24 mouse cellular contexts compared by ENCODE assay signal in the genomic region with DNA sequence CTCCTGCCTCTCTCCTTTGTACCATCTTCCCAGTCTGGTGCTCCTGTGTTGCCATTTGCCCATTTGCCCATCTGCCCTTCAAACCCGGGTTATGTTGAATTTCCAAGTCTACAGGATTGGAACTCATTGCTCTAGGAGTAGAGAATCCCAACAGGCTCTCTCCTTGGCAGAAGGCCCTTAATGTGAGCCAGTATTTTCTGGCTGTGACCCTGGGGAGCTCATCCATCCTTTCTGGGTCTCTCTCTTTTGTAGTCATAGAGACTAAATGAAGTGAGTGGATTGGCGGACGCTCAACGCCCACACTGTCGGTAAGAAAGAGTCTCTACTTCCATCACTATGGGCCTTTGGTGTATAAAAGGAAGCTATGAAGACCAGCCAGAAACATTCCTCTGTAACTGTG. TPM values are rescaled to one million over a fixed set of nuclear protein-coding genes. Genes with fewer than 3 reads are reported as not detected.
DNase-seq lines count a peak whose midpoint lies in the region; ATAC-seq and TF ChIP-seq lines count a peak whose summit lies in the region.
"Had no signal": no experiment of that assay in that cellular context is flagged by ENCODE, and none has a peak within 500 bp of the region (broad histone marks: within the 10 kb centered on the region; RNA-seq: fewer than 3 reads in every experiment).

No protein-coding gene starts in this region.

- TF ChIP-seq CTCF in forebrain, postnatal 0 days (IDR thresholded peaks at IDR 0.05; ENCODE audit: low read depth) = no peak

- WGBS in forebrain, postnatal 0 days = 80% methylated on average over 5 of the region's 5 CpGs
- WGBS in forebrain, embryonic 16.5 days = 82% methylated on average over 5 of the region's 5 CpGs
- 75% methylated on average over 5 of the region's 5 CpGs for WGBS in lung, embryonic 16.5 days
- 89% methylated on average over 5 of the region's 5 CpGs for WGBS in midbrain, embryonic 11.5 days
- WGBS in midbrain, embryonic 15.5 days = 94% methylated on average over 5 of the region's 5 CpGs

- peak; percentile 38; the same call in 1 of the 2 replicates for ATAC-seq in forebrain, postnatal 0 days
- no peak for ATAC-seq in forebrain, embryonic 16.5 days
- ATAC-seq in lung, embryonic 16.5 days (ENCODE audit: low read depth) = 0 out of 2 replicates have a peak, but pooled peaks have one; percentile 12
- no peak for ATAC-seq in midbrain, embryonic 11.5 days (ENCODE audit: low FRiP score)
- no peak for ATAC-seq in midbrain, embryonic 15.5 days (replicated peaks)
- ATAC-seq: activated CD4-positive, CD25-positive, alpha-beta regulatory T cell, adult 4 months; CD4-positive, CD25-positive, alpha-beta regulatory T cell, adult 4 months; Patski had no signal

- no peaks in the 10 kb centered on the region for H3K27me3 ChIP-seq in forebrain, postnatal 0 days (ENCODE audit: insufficient read depth, low read length)
- H3K27me3 ChIP-seq in forebrain, embryonic 16.5 days (replicated peaks; ENCODE audit: control insufficient read depth, insufficient read depth, low read length) = no peaks in the 10 kb centered on the region
- no peaks in the 10 kb centered on the region for H3K27me3 ChIP-seq in lung, embryonic 16.5 days (ENCODE audit: control insufficient read depth, insufficient read depth, low read depth, low read length)
- H3K27me3 ChIP-seq in midbrain, embryonic 11.5 days (ENCODE audit: control insufficient read depth, insufficient read depth, low read length) = no peaks in the 10 kb centered on the region
- H3K27me3 ChIP-seq in midbrain, embryonic 15.5 days (replicated peaks) = no peaks in the 10 kb centered on the region

- DNase-seq in forebrain, postnatal 0 days = no peak
- DNase-seq in lung, postnatal 36 days = no peak
- peak; percentile 69 for DNase-seq in midbrain, embryonic 11.5 days (ENCODE audit: low spot score, missing footprints)
- DNase-seq: adrenal gland, adult 8-10 months; adrenal gland, postnatal 10 days; adrenal gland, postnatal 25 days; B cell, adult 2 months; cerebellum, adult 11 months; cerebellum, adult 11-12 months had no signal

- no peak overlapping the region for H3K4me2 ChIP-seq in forebrain, postnatal 0 days (ENCODE audit: low read depth)
- no peak overlapping the region for H3K4me2 ChIP-seq in forebrain, embryonic 16.5 days (ENCODE audit: low read length)
- H3K4me2 ChIP-seq in lung, embryonic 16.5 days (ENCODE audit: low read depth, low read length) = no peak overlapping the region
- H3K4me2 ChIP-seq in midbrain, embryonic 11.5 days = no peak overlapping the region
- no peak overlapping the region for H3K4me2 ChIP-seq in midbrain, embryonic 15.5 days

- no peak overlapping the region for H3K4me3 ChIP-seq in forebrain, postnatal 0 days (ENCODE audit: low read depth, low read length)
- H3K4me3 ChIP-seq in forebrain, embryonic 16.5 days (replicated peaks; ENCODE audit: low read length) = no peak overlapping the region
- no peak overlapping the region for H3K4me3 ChIP-seq in lung, embryonic 16.5 days (ENCODE audit: low read length)
- H3K4me3 ChIP-seq in midbrain, embryonic 11.5 days (ENCODE audit: low read depth, low read length) = no peak overlapping the region
- no peak overlapping the region for H3K4me3 ChIP-seq in midbrain, embryonic 15.5 days

- H3K9me3 ChIP-seq in forebrain, postnatal 0 days (ENCODE audit: low read length) = no peaks in the 10 kb centered on the region
- no peaks in the 10 kb centered on the region for H3K9me3 ChIP-seq in forebrain, embryonic 16.5 days (ENCODE audit: control insufficient read depth, low read length)
- no peaks in the 10 kb centered on the region for H3K9me3 ChIP-seq in lung, embryonic 16.5 days (ENCODE audit: control insufficient read depth, low read length)
- no peaks in the 10 kb centered on the region for H3K9me3 ChIP-seq in midbrain, embryonic 11.5 days (ENCODE audit: control insufficient read depth, low read length)
- no peaks in the 10 kb centered on the region for H3K9me3 ChIP-seq in midbrain, embryonic 15.5 days
- H3K9me3 ChIP-seq: G1E had no signal

- no peak overlapping the region for H3K27ac ChIP-seq in forebrain, postnatal 0 days (ENCODE audit: low read depth, low read length)
- no peak overlapping the region for H3K27ac ChIP-seq in forebrain, embryonic 16.5 days (ENCODE audit: low read length)
- no peak overlapping the region for H3K27ac ChIP-seq in lung, embryonic 16.5 days (ENCODE audit: low read length)
- H3K27ac ChIP-seq in midbrain, embryonic 11.5 days (ENCODE audit: low read depth, low read length) = no peak overlapping the region
- no peak overlapping the region for H3K27ac ChIP-seq in midbrain, embryonic 15.5 days

- H3K4me1 ChIP-seq in forebrain, postnatal 0 days (ENCODE audit: insufficient read depth) = no peaks in the 10 kb centered on the region
- H3K4me1 ChIP-seq in forebrain, embryonic 16.5 days (replicated peaks; ENCODE audit: control insufficient read depth, insufficient read depth, low read length) = no peaks in the 10 kb centered on the region
- no peaks in the 10 kb centered on the region for H3K4me1 ChIP-seq in lung, embryonic 16.5 days (replicated peaks; ENCODE audit: control insufficient read depth, insufficient read depth, low read length)
- H3K4me1 ChIP-seq in midbrain, embryonic 11.5 days (ENCODE audit: control insufficient read depth, insufficient read depth, low read length) = no peaks in the 10 kb centered on the region
- no peaks in the 10 kb centered on the region for H3K4me1 ChIP-seq in midbrain, embryonic 15.5 days

- no peaks in the 10 kb centered on the region for H3K36me3 ChIP-seq in forebrain, postnatal 0 days (ENCODE audit: insufficient read depth)
- H3K36me3 ChIP-seq in forebrain, embryonic 16.5 days (ENCODE audit: control insufficient read depth, insufficient read depth) = no peaks in the 10 kb centered on the region
- H3K36me3 ChIP-seq in lung, embryonic 16.5 days (ENCODE audit: control insufficient read depth, insufficient read depth, low read length) = no peaks in the 10 kb centered on the region
- no peaks in the 10 kb centered on the region for H3K36me3 ChIP-seq in midbrain, embryonic 11.5 days (ENCODE audit: control insufficient read depth, insufficient read depth, low read length)
- H3K36me3 ChIP-seq in midbrain, embryonic 15.5 days (replicated peaks) = no peaks in the 10 kb centered on the region
- H3K36me3 ChIP-seq: G1E had no signal

- H3K9ac ChIP-seq in forebrain, postnatal 0 days = no peak overlapping the region
- no peak overlapping the region for H3K9ac ChIP-seq in forebrain, embryonic 16.5 days (replicated peaks; ENCODE audit: low read depth, low read length)
- no peak overlapping the region for H3K9ac ChIP-seq in lung, embryonic 16.5 days (ENCODE audit: low read length)
- no peak overlapping the region for H3K9ac ChIP-seq in midbrain, embryonic 11.5 days (ENCODE audit: low read length)
- H3K9ac ChIP-seq in midbrain, embryonic 15.5 days = no peak overlapping the region

RNA-seq across cellular contexts. Expression of a gene that starts 46.1 kb away (rescaled TPM):
- total RNA-seq in forebrain, postnatal 0 days (2014; rRNA removed) = not detected in 2 replicates
- not detected in 2 replicates for polyA plus RNA-seq in forebrain, postnatal 0 days (2015; fragmentation: Nextera tagmentation; extraction: Ambion mirVana)
- 0.16 TPM in 1 of 2 replicates, not detected in the other for polyA plus RNA-seq in forebrain, embryonic 16.5 days (2015; fragmentation: Nextera tagmentation; extraction: Ambion mirVana)
- polyA plus RNA-seq in lung, embryonic 16.5 days (2015; fragmentation: Nextera tagmentation; extraction: Ambion mirVana) = not detected in 2 replicates
- 0.34 and 0.37 TPM in 2 replicates for polyA plus RNA-seq in midbrain, embryonic 11.5 days (2014; fragmentation: Nextera tagmentation; extraction: Ambion mirVana)
- 0.13 and 0.19 TPM in 2 replicates for polyA plus RNA-seq in midbrain, embryonic 15.5 days (2015; fragmentation: Nextera tagmentation; extraction: Ambion mirVana)
- total RNA-seq: adrenal gland, adult 18-20 months; adrenal gland, adult 2 months; adrenal gland, adult 8-10 months; adrenal gland, postnatal 10 days; adrenal gland, postnatal 14 days; adrenal gland, postnatal 25 days; adrenal gland, postnatal 36 days; adrenal gland, postnatal 4 days; CH12.LX; G1E; MEL had no signal
- polyA plus RNA-seq: activated CD4-positive, CD25-positive, alpha-beta regulatory T cell, adult 4 months; adrenal gland, adult 2 months; C2C12; CD4-positive, CD25-positive, alpha-beta regulatory T cell, adult 4 months; G1E; Patski had no signal

RNA-seq across cellular contexts. Expression of a gene that starts 56.9 kb away (rescaled TPM):
- 118 and 120 TPM in 2 replicates for total RNA-seq in forebrain, postnatal 0 days (2014; rRNA removed)
- polyA plus RNA-seq in forebrain, postnatal 0 days (2015; fragmentation: Nextera tagmentation; extraction: Ambion mirVana) = 193 and 196 TPM in 2 replicates
- polyA plus RNA-seq in forebrain, embryonic 16.5 days (2015; fragmentation: Nextera tagmentation; extraction: Ambion mirVana) = 153 and 185 TPM in 2 replicates
- polyA plus RNA-seq in lung, embryonic 16.5 days (2015; fragmentation: Nextera tagmentation; extraction: Ambion mirVana) = 16.2 and 18.4 TPM in 2 replicates
- 7.1 and 7.6 TPM in 2 replicates for polyA plus RNA-seq in midbrain, embryonic 11.5 days (2014; fragmentation: Nextera tagmentation; extraction: Ambion mirVana)
- 194 and 204 TPM in 2 replicates for polyA plus RNA-seq in midbrain, embryonic 15.5 days (2015; fragmentation: Nextera tagmentation; extraction: Ambion mirVana)

Comparison
In these comparisons a context has a peak if more than half of its experiments do, and no peak if none do; other contexts are left out.
1. ATAC-seq: peak in forebrain, postnatal 0 days (single experiment) and lung, embryonic 16.5 days (single experiment); none in forebrain, embryonic 16.5 days (single experiment), midbrain, embryonic 11.5 days (single experiment) and midbrain, embryonic 15.5 days (single experiment).